Mouse (Mus musculus): ENCODE measurements around the gene Hist1h2be. TPM values are rescaled to one million over a fixed set of nuclear protein-coding genes. Genes with fewer than 3 reads are reported as not detected.
"Not testable (repeated sequence)": the region's sequence is repeated elsewhere in the genome, so short reads cannot be mapped to it uniquely, and the experiment has no call there.

Hist1h2be gene
- polyA plus RNA-seq, 1 experiment from 2014 or later = 3.6 TPM

- not testable (repeated sequence) for H3K36me3 ChIP-seq; H3K9me3 ChIP-seq; ATAC-seq (ENCODE audit: borderline replicate concordance, extremely low read depth, low FRiP score, low TSS enrichment); H3K27me3 ChIP-seq
- Histone ChIP-seq H3K4me3 (peak overlapping the region; percentile 47), H3K4me2 (peak overlapping the region; percentile 54), H3K9ac (peak overlapping the region; percentile 68), H3K27ac (peak overlapping the region; percentile 92), H3K4me1 (peaks cover 19% of the 10 kb centered on the region; the same call in 1 of the 2 replicates)
- 3% methylated on average over 8 of the region's 40 CpGs for WGBS
These were observed 45.0 kb downstream of the Hist1h2be start for GRCm38 (mm10) chr13:23575864-23576313.

- under 1% methylated on average over 18 of the region's 18 CpGs for WGBS
These were observed 45.6 kb downstream of the Hist1h2be start, which contains the start of gene Hist1h3d for GRCm38 (mm10) chr13:23575271-23575851. Hist1h3d (plus strand) TSS chr13:23575763.

GRCm38 (mm10) chr13:23574546-23575170, 46.3 kb downstream of the Hist1h2be start:
- not testable (repeated sequence) for ATAC-seq (ENCODE audit: borderline replicate concordance, extremely low read depth, low FRiP score, low TSS enrichment); H3K9ac ChIP-seq
- WGBS = under 1% methylated on average over 11 of the region's 39 CpGs

More at GRCm38 (mm10) chr13:23575271-23575851, 45.6 kb downstream of the Hist1h2be start, which contains the start of gene Hist1h3d:
- Histone ChIP-seq H3K27ac (peak within 1 kb of the TSS; percentile 92), H3K9me3 (no peaks in the 10 kb centered on the region), H3K4me1 (peaks cover 14% of the 10 kb centered on the region; the same call in 1 of the 2 replicates), H3K4me2 (peak within 1 kb of the TSS; percentile 54), H3K4me3 (peak within 1 kb of the TSS; percentile 47), H3K27me3 (no peaks in the 10 kb centered on the region), H3K36me3 (no peaks in the 10 kb centered on the region), H3K9ac (peak within 1 kb of the TSS; percentile 68)
- ATAC-seq (ENCODE audit: borderline replicate concordance, extremely low read depth, low FRiP score, low TSS enrichment) = peak; percentile 67; the same call in 1 of the 2 replicates

GRCm38 (mm10) chr13:23573898-23574524, 46.9 kb downstream of the Hist1h2be start, which contains the start of the genes Hist1h2bf and Hist1h2ad:
Hist1h2bf (minus strand) TSS chr13:23574196.
Hist1h2ad (plus strand) TSS chr13:23574381.
- Histone ChIP-seq H3K4me3 (peak within 1 kb of the TSS; percentile 47), H3K4me2 (peak within 1 kb of the TSS; percentile 67), H3K9ac (peak within 1 kb of the TSS; percentile 63), H3K4me1 (peaks cover 14% of the 10 kb centered on the region), H3K27ac (peak within 1 kb of the TSS; percentile 98)
- peak; percentile 90 for ATAC-seq (ENCODE audit: borderline replicate concordance, extremely low read depth, low FRiP score, low TSS enrichment)
- not testable (repeated sequence) for H3K27me3 ChIP-seq, H3K9me3 ChIP-seq, H3K36me3 ChIP-seq
- under 1% methylated on average over 42 of the region's 42 CpGs for WGBS

More at GRCm38 (mm10) chr13:23574546-23575170, 46.3 kb downstream of the Hist1h2be start:
- Histone ChIP-seq H3K27ac (peak overlapping the region; percentile 98), H3K4me2 (peak overlapping the region; percentile 67), H3K4me1 (peaks cover 14% of the 10 kb centered on the region), H3K4me3 (peak overlapping the region; percentile 47)
- not testable (repeated sequence) for H3K27me3 ChIP-seq, H3K9me3 ChIP-seq, H3K36me3 ChIP-seq

GRCm38 (mm10) chr13:23573034-23573897, 47.7 kb downstream of the Hist1h2be start:
- H3K4me1 ChIP-seq = peaks cover 14% of the 10 kb centered on the region
- WGBS = 4% methylated on average over 20 of the region's 20 CpGs

GRCm38 (mm10) chr13:23572218-23573033, 48.5 kb downstream of the Hist1h2be start:
- 12% methylated on average over 2 of the region's 2 CpGs for WGBS
- ATAC-seq (ENCODE audit: borderline replicate concordance, extremely low read depth, low FRiP score, low TSS enrichment) = no peak
- H3K9me3 ChIP-seq = no peaks in the 10 kb centered on the region
- peak overlapping the region; percentile 67 for H3K4me2 ChIP-seq
- peaks cover 14% of the 10 kb centered on the region for H3K4me1 ChIP-seq
- H3K27ac ChIP-seq = peak overlapping the region; percentile 98
- H3K36me3 ChIP-seq = no peaks in the 10 kb centered on the region
- no peaks in the 10 kb centered on the region for H3K27me3 ChIP-seq
- peak overlapping the region; percentile 47 for H3K4me3 ChIP-seq
- H3K9ac ChIP-seq = peak overlapping the region; percentile 63

More at GRCm38 (mm10) chr13:23573034-23573897, 47.7 kb downstream of the Hist1h2be start:
- Histone ChIP-seq H3K27ac (peak overlapping the region; percentile 98), H3K9ac (peak overlapping the region; percentile 63), H3K4me2 (peak overlapping the region; percentile 67), H3K4me3 (peak overlapping the region; percentile 47)
- not testable (repeated sequence) for H3K27me3 ChIP-seq; ATAC-seq (ENCODE audit: borderline replicate concordance, extremely low read depth, low FRiP score, low TSS enrichment); H3K36me3 ChIP-seq; H3K9me3 ChIP-seq

GRCm38 (mm10) chr13:23571504-23572217, 49.3 kb downstream of the Hist1h2be start:
- peak overlapping the region; percentile 63 for H3K9ac ChIP-seq
- H3K27me3 ChIP-seq; ATAC-seq (ENCODE audit: borderline replicate concordance, extremely low read depth, low FRiP score, low TSS enrichment); H3K9me3 ChIP-seq; H3K36me3 ChIP-seq; H3K4me1 ChIP-seq: not testable (repeated sequence)
- peak overlapping the region; percentile 67 for H3K4me2 ChIP-seq
- WGBS = 0% methylated on average over 17 of the region's 34 CpGs
- H3K27ac ChIP-seq = peak overlapping the region; percentile 98
- H3K4me3 ChIP-seq = peak overlapping the region; percentile 47

GRCm38 (mm10) chr13:23571022-23571503, 49.9 kb downstream of the Hist1h2be start, which contains the start of the genes Hist1h2ae and Hist1h2bg:
Hist1h2ae (minus strand) TSS chr13:23571220.
Hist1h2bg (plus strand) TSS chr13:23571396.
- 0% methylated on average over 18 of the region's 18 CpGs for WGBS
- Histone ChIP-seq H3K4me3 (peak within 1 kb of the TSS; percentile 47), H3K4me2 (peak within 1 kb of the TSS; percentile 67), H3K9ac (peak within 1 kb of the TSS; percentile 63), H3K9me3 (no peaks in the 10 kb centered on the region), H3K27ac (peak within 1 kb of the TSS; percentile 98), H3K27me3 (no peaks in the 10 kb centered on the region), H3K36me3 (no peaks in the 10 kb centered on the region), H3K4me1 (peaks cover 4% of the 10 kb centered on the region; the same call in 1 of the 2 replicates)
- ATAC-seq (ENCODE audit: borderline replicate concordance, extremely low read depth, low FRiP score, low TSS enrichment) = peak; percentile 90

- not testable (repeated sequence) for H3K27me3 ChIP-seq; H3K36me3 ChIP-seq; H3K9me3 ChIP-seq; ATAC-seq (ENCODE audit: borderline replicate concordance, extremely low read depth, low FRiP score, low TSS enrichment); H3K4me1 ChIP-seq
- H3K4me2 ChIP-seq = peak overlapping the region; percentile 57
- WGBS = under 1% methylated on average over 27 of the region's 41 CpGs
- H3K4me3 ChIP-seq = peak overlapping the region; percentile 37
- H3K27ac ChIP-seq = peak overlapping the region; percentile 98
- H3K9ac ChIP-seq = peak overlapping the region; percentile 42
These were observed 50.5 kb downstream of the Hist1h2be start for GRCm38 (mm10) chr13:23570261-23571021.

Measured in lung, embryonic 15.5 days (tissue).